Mouse (Mus musculus) granulocyte monocyte progenitor cell, adult 5-6 weeks (primary cell): ENCODE measurements around the gene Myh6. TPM values are rescaled to one million over a fixed set of nuclear protein-coding genes. Genes with fewer than 3 reads are reported as not detected.

Experiments
- ATAC-seq: replicated peaks from 2 replicates; pipeline ENCODE4 v1.8.0; 2016; ENCODE audit warnings: mild to moderate bottlenecking, moderate TSS enrichment, inconsistent platforms; ENCODE audit not compliant: poor library complexity, severe bottlenecking
- total RNA-seq, 2 experiments: library from RNA; stranded (forward) in 1 of 2; stranded (reverse) in 1 of 2; fragments of 200-712, 200-1000 nt in 1 of 2; fragments of >200 nt in 1 of 2; fragmentation: Nextera tagmentation in 1 of 2; gene quantifications; 2 replicates each; pipeline ENCODE4 v1.2.3; 2014 to 2017

The Myh6 gene
- total RNA-seq, 2 experiments from 2014 or later, result not detected

GRCm38 (mm10) chr14:54897445-54897844 lies 69.3 kb downstream of the Myh6 start:
- ATAC-seq, result no peak

GRCm38 (mm10) chr14:54894296-54895151 lies 72.2 kb downstream of the Myh6 start:
- ATAC-seq, result peak; percentile 18; the same call in 1 of the 2 replicates

DNA sequence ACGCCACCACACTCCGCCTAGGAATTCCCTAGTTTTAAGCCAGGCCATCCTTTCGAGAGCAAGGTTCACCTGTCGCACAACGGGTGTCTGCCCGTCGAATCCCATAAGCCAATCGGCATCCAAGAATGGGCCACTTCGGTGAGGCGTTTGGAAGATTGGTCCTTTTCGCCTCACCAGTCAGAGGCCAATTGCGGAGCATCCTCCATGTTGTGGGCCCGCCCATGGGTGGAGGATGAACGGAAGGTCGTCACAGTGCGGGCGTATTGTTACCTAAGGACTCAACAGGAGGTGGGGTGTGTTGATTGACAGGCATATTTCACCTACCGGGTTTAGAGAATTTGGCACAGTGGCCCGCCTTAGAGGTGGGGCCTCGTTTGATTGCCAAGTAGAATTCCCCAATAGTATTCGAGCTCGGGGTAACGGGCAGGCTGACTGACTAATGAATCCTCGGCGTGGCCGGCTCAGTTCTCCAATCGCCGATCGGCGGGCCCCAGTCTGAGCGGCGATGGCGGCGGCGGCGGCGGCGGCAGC lies 73.0 kb downstream of the Myh6 start:
- peak; percentile 98 for ATAC-seq

GRCm38 (mm10) chr14:54892200-54892599 lies 74.5 kb downstream of the Myh6 start, which contains the start of gene Pabpn1:
Gene Pabpn1 (plus strand): TSS chr14:54892500.
- ATAC-seq, result no peak

Other genes starting within 250 kb of the Myh6 start
- 7.6 and 8.3 TPM in 2 replicates for gene Slc7a8, start 185.0 kb downstream of the Myh6 start, total RNA-seq (2014; fragmentation: Nextera tagmentation)
- 2.0 and 3.2 TPM in 2 replicates for gene Slc7a8, start 185.0 kb downstream of the Myh6 start, total RNA-seq (2017)
- not detected in 2 replicates for gene Rnf212b, start 152.8 kb downstream of the Myh6 start, total RNA-seq (2014; fragmentation: Nextera tagmentation)
- gene Rnf212b, start 152.8 kb downstream of the Myh6 start, total RNA-seq (2017), result not detected in 2 replicates
- 14.3 and 19.1 TPM in 2 replicates for gene Homez, start 96.0 kb downstream of the Myh6 start, total RNA-seq (2014; fragmentation: Nextera tagmentation)
- gene Homez, start 96.0 kb downstream of the Myh6 start, total RNA-seq (2017), result 8.4 and 8.7 TPM in 2 replicates
- 12.2 and 21.1 TPM in 2 replicates for gene Ppp1r3e, start 89.4 kb downstream of the Myh6 start, total RNA-seq (2014; fragmentation: Nextera tagmentation)
- 2.5 and 2.9 TPM in 2 replicates for gene Ppp1r3e, start 89.4 kb downstream of the Myh6 start, total RNA-seq (2017)
- 9.4 and 13.5 TPM in 2 replicates for gene Bcl2l2, start 83.5 kb downstream of the Myh6 start, total RNA-seq (2014; fragmentation: Nextera tagmentation)
- 9.9 and 10.9 TPM in 2 replicates for gene Bcl2l2, start 83.5 kb downstream of the Myh6 start, total RNA-seq (2017)
- gene Gm20521, start 83.5 kb downstream of the Myh6 start, total RNA-seq (2014; fragmentation: Nextera tagmentation), result not detected in 2 replicates
- gene Gm20521, start 83.5 kb downstream of the Myh6 start, total RNA-seq (2017), result not detected in 2 replicates
- gene Pabpn1, start 74.4 kb downstream of the Myh6 start, total RNA-seq (2014; fragmentation: Nextera tagmentation), result 181 and 215 TPM in 2 replicates
- gene Pabpn1, start 74.4 kb downstream of the Myh6 start, total RNA-seq (2017), result 286 and 319 TPM in 2 replicates
- gene Slc22a17, start 53.8 kb downstream of the Myh6 start, total RNA-seq (2014; fragmentation: Nextera tagmentation), result 1.4 and 2.8 TPM in 2 replicates
- 0.52 and 0.77 TPM in 2 replicates for gene Slc22a17, start 53.8 kb downstream of the Myh6 start, total RNA-seq (2017)
- not detected in 2 replicates for gene Efs, start 40.8 kb downstream of the Myh6 start, total RNA-seq (2014; fragmentation: Nextera tagmentation)
- gene Efs, start 40.8 kb downstream of the Myh6 start, total RNA-seq (2017), result not detected in 2 replicates
- gene Il25, start 34.2 kb downstream of the Myh6 start, total RNA-seq (2014; fragmentation: Nextera tagmentation), result not detected in 2 replicates
- gene Il25, start 34.2 kb downstream of the Myh6 start, total RNA-seq (2017), result not detected in 2 replicates
- not detected in 2 replicates for gene Cmtm5, start 30.7 kb downstream of the Myh6 start, total RNA-seq (2014; fragmentation: Nextera tagmentation)
- gene Cmtm5, start 30.7 kb downstream of the Myh6 start, total RNA-seq (2017), result not detected in 2 replicates
- gene Gm17428, start 10.0 kb upstream of the Myh6 start, total RNA-seq (2014; fragmentation: Nextera tagmentation), result not detected in 2 replicates
- gene Gm17428, start 10.0 kb upstream of the Myh6 start, total RNA-seq (2017), result not detected in 2 replicates
- gene Myh7, start 27.7 kb upstream of the Myh6 start, total RNA-seq (2014; fragmentation: Nextera tagmentation), result not detected in 2 replicates
- gene Myh7, start 27.7 kb upstream of the Myh6 start, total RNA-seq (2017), result not detected in 2 replicates
- 50.2 and 65.5 TPM in 2 replicates for gene Ngdn, start 48.5 kb upstream of the Myh6 start, total RNA-seq (2014; fragmentation: Nextera tagmentation)
- 62.7 and 75.3 TPM in 2 replicates for gene Ngdn, start 48.5 kb upstream of the Myh6 start, total RNA-seq (2017)
- 3.0 and 5.2 TPM in 2 replicates for gene Zfhx2, start 125.4 kb upstream of the Myh6 start, total RNA-seq (2014; fragmentation: Nextera tagmentation)
- 0.26 and 0.82 TPM in 2 replicates for gene Zfhx2, start 125.4 kb upstream of the Myh6 start, total RNA-seq (2017)
- 11.9 and 16.2 TPM in 2 replicates for gene Thtpa, start 127.9 kb upstream of the Myh6 start, total RNA-seq (2014; fragmentation: Nextera tagmentation)
- gene Thtpa, start 127.9 kb upstream of the Myh6 start, total RNA-seq (2017), result 10.0 and 13.0 TPM in 2 replicates
- gene Ap1g2, start 139.7 kb upstream of the Myh6 start, total RNA-seq (2014; fragmentation: Nextera tagmentation), result 56.6 and 87.9 TPM in 2 replicates
- 12.4 and 15.1 TPM in 2 replicates for gene Ap1g2, start 139.7 kb upstream of the Myh6 start, total RNA-seq (2017)
- not detected in 2 replicates for gene Jph4, start 150.0 kb upstream of the Myh6 start, total RNA-seq (2014; fragmentation: Nextera tagmentation)
- gene Jph4, start 150.0 kb upstream of the Myh6 start, total RNA-seq (2017), result not detected in 2 replicates